Mouse (Mus musculus) liver, embryonic 12.5 days (tissue): Measurements from ENCODE around the gene Myo1d. TPM values are rescaled to one million over a fixed set of nuclear protein-coding genes. Genes with fewer than 3 reads are reported as not detected.

ENCODE experiments used
- ATAC-seq: fragments of 200-750 bp; cut with Nextera tagmentation; 2 replicates; pipeline ENCODE4 v1.8.0; 2017; ENCODE audit warnings: moderate number of reproducible peaks, mild to moderate bottlenecking, moderate library complexity
- H3K27ac ChIP-seq: fragments of 300-500 bp; sonication (generic); 2 replicates; pipeline ENCODE4 v1.5.1; 2016; ENCODE audit warnings: mild to moderate bottlenecking
- H3K27me3 ChIP-seq: fragments of 300-500 bp; sonication (generic); replicated peaks from 2 replicates; pipeline ENCODE4 v1.6.1; 2016; ENCODE audit warnings: mild to moderate bottlenecking, moderate library complexity
- H3K36me3 ChIP-seq: fragments of 300-500 bp; sonication (generic); 2 replicates; pipeline ENCODE4 v1.6.1; 2016; ENCODE audit warnings: mild to moderate bottlenecking, moderate library complexity
- H3K4me1 ChIP-seq: fragments of 300-500 bp; sonication (generic); 2 replicates; pipeline ENCODE4 v1.6.1; 2016
- H3K4me2 ChIP-seq: fragments of 300-500 bp; sonication (generic); 2 replicates; pipeline ENCODE4 v1.6.1; 2016; ENCODE audit warnings: mild to moderate bottlenecking, moderate library complexity
- H3K4me3 ChIP-seq: fragments of 300-500 bp; sonication (generic); 2 replicates; pipeline ENCODE4 v1.5.1; 2016; ENCODE audit warnings: mild to moderate bottlenecking, moderate library complexity
- H3K9ac ChIP-seq: fragments of 300-500 bp; sonication (generic); 2 replicates; pipeline ENCODE4 v1.6.1; 2016; ENCODE audit warnings: mild to moderate bottlenecking, moderate library complexity
- H3K9me3 ChIP-seq: fragments of 300-500 bp; sonication (generic); replicated peaks from 2 replicates; pipeline ENCODE4 v1.6.1; 2016; ENCODE audit warnings: mild to moderate bottlenecking, moderate library complexity
- WGBS: fragments of 180-500 bp; shearing (Covaris S2); methylation state at CpG from one replicate; pipeline ENCODE4 v1.1.7; 2016; ENCODE audit not compliant: insufficient replicate concordance; 5-methylcytosine and 5-hydroxymethylcytosine counted together
- polyA plus RNA-seq: library from polyadenylated mRNA; unstranded; fragments of >200 nt; fragmentation: Nextera tagmentation; extraction: Ambion mirVana; gene quantifications from 2 replicates; pipeline ENCODE4 v1.2.1, GENCODE M21; 2016

The Myo1d gene
- polyA plus RNA-seq, 1 experiment from 2014 or later: 6.5 TPM

- no peaks in the 10 kb centered on the region for H3K4me1 ChIP-seq
- ATAC-seq: no peak
- H3K36me3 ChIP-seq: no peaks in the 10 kb centered on the region
- H3K27ac ChIP-seq: no peak overlapping the region
- H3K4me2 ChIP-seq: no peak overlapping the region
- H3K27me3 ChIP-seq: no peaks in the 10 kb centered on the region
- WGBS: 77% methylated on average over 8 of the region's 8 CpGs
- H3K9ac ChIP-seq: no peak overlapping the region
- no peak overlapping the region for H3K4me3 ChIP-seq
- H3K9me3 ChIP-seq: no peaks in the 10 kb centered on the region
Measured at GRCm38 (mm10) chr11:80666211-80666610, 113.6 kb downstream of the Myo1d start.

- 63% methylated on average over 3 of the region's 3 CpGs for WGBS
- no peak overlapping the region for H3K4me2 ChIP-seq
Measured at GRCm38 (mm10) chr11:80664261-80664660, 115.6 kb downstream of the Myo1d start.

GRCm38 (mm10) chr11:80645111-80645510 is 134.7 kb downstream of the Myo1d start:
- Histone ChIP-seq H3K27ac (no peak overlapping the region), H3K27me3 (no peaks in the 10 kb centered on the region), H3K4me1 (no peaks in the 10 kb centered on the region), H3K9ac (no peak overlapping the region), H3K36me3 (no peaks in the 10 kb centered on the region), H3K4me2 (no peak overlapping the region), H3K9me3 (no peaks in the 10 kb centered on the region), H3K4me3 (no peak overlapping the region)
- WGBS: 67% methylated on average over 5 of the region's 5 CpGs
- no peak for ATAC-seq

More at GRCm38 (mm10) chr11:80664261-80664660, 115.6 kb downstream of the Myo1d start:
- Histone ChIP-seq H3K9me3 (no peaks in the 10 kb centered on the region), H3K4me3 (no peak overlapping the region), H3K9ac (no peak overlapping the region), H3K4me1 (no peaks in the 10 kb centered on the region), H3K36me3 (no peaks in the 10 kb centered on the region), H3K27ac (no peak overlapping the region), H3K27me3 (no peaks in the 10 kb centered on the region)
- ATAC-seq: no peak

- Histone ChIP-seq H3K9me3 (no peaks in the 10 kb centered on the region), H3K4me2 (no peak overlapping the region), H3K4me1 (no peaks in the 10 kb centered on the region), H3K9ac (no peak overlapping the region), H3K27me3 (no peaks in the 10 kb centered on the region), H3K36me3 (no peaks in the 10 kb centered on the region), H3K4me3 (no peak overlapping the region), H3K27ac (no peak overlapping the region)
- ATAC-seq: no peak
- WGBS: 70% methylated on average over 10 of the region's 10 CpGs
Measured at GRCm38 (mm10) chr11:80628992-80629865, 150.6 kb downstream of the Myo1d start.

- Histone ChIP-seq H3K9me3 (no peaks in the 10 kb centered on the region), H3K27ac (no peak overlapping the region), H3K4me3 (no peak overlapping the region), H3K36me3 (no peaks in the 10 kb centered on the region), H3K27me3 (no peaks in the 10 kb centered on the region), H3K4me1 (no peaks in the 10 kb centered on the region), H3K4me2 (no peak overlapping the region), H3K9ac (no peak overlapping the region)
- no peak for ATAC-seq
- 79% methylated on average over 4 of the region's 4 CpGs for WGBS
Measured at GRCm38 (mm10) chr11:80628581-80628980, 151.2 kb downstream of the Myo1d start.

- no peaks in the 10 kb centered on the region for H3K27me3 ChIP-seq
- no peak overlapping the region for H3K4me2 ChIP-seq
- H3K4me1 ChIP-seq: no peaks in the 10 kb centered on the region
- WGBS: 56% methylated on average over 7 of the region's 7 CpGs
- no peak overlapping the region for H3K27ac ChIP-seq
- no peaks in the 10 kb centered on the region for H3K36me3 ChIP-seq
- ATAC-seq: no peak
- H3K4me3 ChIP-seq: no peak overlapping the region
- no peak overlapping the region for H3K9ac ChIP-seq
- no peaks in the 10 kb centered on the region for H3K9me3 ChIP-seq
Measured at GRCm38 (mm10) chr11:80623038-80623380, 156.8 kb downstream of the Myo1d start.

GRCm38 (mm10) chr11:80622233-80623037 is 157.4 kb downstream of the Myo1d start:
- 40% methylated on average over 11 of the region's 11 CpGs for WGBS
- Histone ChIP-seq H3K4me2 (no peak overlapping the region), H3K36me3 (no peaks in the 10 kb centered on the region), H3K4me1 (no peaks in the 10 kb centered on the region), H3K9ac (no peak overlapping the region), H3K9me3 (no peaks in the 10 kb centered on the region), H3K27ac (no peak overlapping the region), H3K27me3 (no peaks in the 10 kb centered on the region), H3K4me3 (no peak overlapping the region)
- no peak for ATAC-seq

- Histone ChIP-seq H3K9me3 (no peaks in the 10 kb centered on the region), H3K27me3 (no peaks in the 10 kb centered on the region)
Measured at GRCm38 (mm10) chr11:80614949-80615725, 164.7 kb downstream of the Myo1d start.

GRCm38 (mm10) chr11:80614418-80614817 is 165.4 kb downstream of the Myo1d start:
- 35% methylated on average over 5 of the region's 5 CpGs for WGBS
- no peak for ATAC-seq

More at GRCm38 (mm10) chr11:80614949-80615725, 164.7 kb downstream of the Myo1d start:
- Histone ChIP-seq H3K4me3 (no peak overlapping the region), H3K9ac (no peak overlapping the region), H3K27ac (no peak overlapping the region), H3K36me3 (no peaks in the 10 kb centered on the region), H3K4me1 (no peaks in the 10 kb centered on the region), H3K4me2 (no peak overlapping the region)
- ATAC-seq: no peak
- 33% methylated on average over 6 of the region's 6 CpGs for WGBS

GRCm38 (mm10) chr11:80613534-80613933 is 166.3 kb downstream of the Myo1d start:
- H3K36me3 ChIP-seq: no peaks in the 10 kb centered on the region
- ATAC-seq: no peak
- H3K9ac ChIP-seq: no peak overlapping the region
- no peak overlapping the region for H3K4me2 ChIP-seq
- no peak overlapping the region for H3K4me3 ChIP-seq
- no peaks in the 10 kb centered on the region for H3K4me1 ChIP-seq
- H3K27me3 ChIP-seq: no peaks in the 10 kb centered on the region
- H3K27ac ChIP-seq: no peak overlapping the region
- no peaks in the 10 kb centered on the region for H3K9me3 ChIP-seq
- 11% methylated on average over 6 of the region's 6 CpGs for WGBS

More at GRCm38 (mm10) chr11:80614418-80614817, 165.4 kb downstream of the Myo1d start:
- Histone ChIP-seq H3K9ac (no peak overlapping the region), H3K4me1 (no peaks in the 10 kb centered on the region), H3K36me3 (no peaks in the 10 kb centered on the region), H3K27me3 (no peaks in the 10 kb centered on the region), H3K27ac (no peak overlapping the region), H3K4me3 (no peak overlapping the region), H3K9me3 (no peaks in the 10 kb centered on the region), H3K4me2 (no peak overlapping the region)

- no peak for ATAC-seq
- Histone ChIP-seq H3K9me3 (no peaks in the 10 kb centered on the region), H3K27ac (no peak overlapping the region), H3K27me3 (peaks cover 29% of the 10 kb centered on the region), H3K36me3 (no peaks in the 10 kb centered on the region), H3K4me1 (no peaks in the 10 kb centered on the region), H3K9ac (no peak overlapping the region), H3K4me2 (peak overlapping the region; percentile 27), H3K4me3 (no peak overlapping the region)
- 10% methylated on average over 24 of the region's 24 CpGs for WGBS
Measured at GRCm38 (mm10) chr11:80602707-80603441, 177.0 kb downstream of the Myo1d start.
